Mouse (Mus musculus): ENCODE results near the gene Dgki.

DNA sequence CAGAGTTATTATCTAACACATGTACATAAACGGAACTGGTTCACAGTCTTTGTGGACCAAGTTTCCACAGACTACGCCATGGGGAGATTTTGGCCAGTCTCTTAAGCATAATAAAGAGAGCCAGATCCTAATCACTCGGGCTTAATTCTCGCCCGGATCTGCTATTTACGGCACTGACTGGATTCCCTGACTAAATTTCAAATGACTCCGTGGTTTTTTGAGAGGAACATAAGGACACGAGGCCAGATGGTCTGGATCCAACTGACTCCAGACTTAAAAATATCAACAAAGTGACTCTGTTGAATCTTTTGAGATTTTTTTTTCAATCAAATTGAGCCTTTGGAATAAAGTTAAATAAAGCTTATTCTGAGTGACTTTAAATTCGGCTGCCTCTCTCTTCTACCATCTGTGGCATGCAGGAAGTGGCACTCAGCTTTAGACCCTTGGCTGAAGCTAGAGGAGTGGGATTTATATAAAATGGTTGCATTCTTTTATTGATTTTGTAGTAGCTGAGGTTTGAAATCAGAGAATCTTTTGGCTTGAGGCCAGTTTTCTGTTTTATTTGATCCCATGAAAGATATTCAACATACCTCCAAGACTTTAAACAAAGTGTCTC lies 227.5 kb downstream of the Dgki start:
- TF ChIP-seq CTCF (IDR thresholded peaks at IDR 0.05; ENCODE audit: low read depth, low read length) = no peak
- TF ChIP-seq GATA1 (IDR thresholded peaks at IDR 0.05; ENCODE audit: borderline replicate concordance, low read length) = no peak
- no peak for TF ChIP-seq POLR2AphosphoS5 (IDR thresholded peaks at IDR 0.05; ENCODE audit: insufficient replicate concordance, low read depth, low read length)
